ENCODE assay signal across 11 mouse cellular contexts in genomic region chr15:68342542-68342941, GRCm38 (mm10).
DNase-seq lines count a peak whose midpoint lies in the region; ATAC-seq lines count a peak whose summit lies in the region.
"Had no signal": no experiment of that assay in that cellular context is flagged by ENCODE, and none has a peak within 500 bp of the region (broad histone marks: within the 10 kb centered on the region; RNA-seq: fewer than 3 reads in every experiment).

No protein-coding gene starts in this region.

- H3K27me3 ChIP-seq in kidney, embryonic 16.5 days (ENCODE audit: insufficient read depth, low read length): no peaks in the 10 kb centered on the region
- H3K27me3 ChIP-seq: embryonic facial prominence, embryonic 15.5 days; limb, embryonic 13.5 days; neural tube, embryonic 12.5 days had no signal

- H3K36me3 ChIP-seq in kidney, embryonic 16.5 days (ENCODE audit: insufficient read depth, low read length): peaks cover 15% of the 10 kb centered on the region; the same call in 1 of the 2 replicates
- H3K36me3 ChIP-seq: embryonic facial prominence, embryonic 15.5 days; neural tube, embryonic 12.5 days had no signal

- no peaks in the 10 kb centered on the region for H3K4me1 ChIP-seq in kidney, embryonic 16.5 days (ENCODE audit: insufficient read depth, low read length)
- H3K4me1 ChIP-seq: embryonic facial prominence, embryonic 15.5 days; limb, embryonic 13.5 days; neural tube, embryonic 12.5 days had no signal

- H3K4me2 ChIP-seq in kidney, embryonic 16.5 days (replicated peaks; ENCODE audit: low read depth, low read length): no peak overlapping the region
- H3K4me2 ChIP-seq: embryonic facial prominence, embryonic 15.5 days; limb, embryonic 13.5 days; neural tube, embryonic 12.5 days had no signal

- intact Hi-C loops in heart, postnatal 10 days (cut with DNase I): no loop called here
- intact Hi-C loops in left cerebral cortex, postnatal 10 days (cut with DNase I): no loop called here

- H3K27ac ChIP-seq in kidney, embryonic 16.5 days (ENCODE audit: low read length): no peak overlapping the region
- H3K27ac ChIP-seq: embryonic facial prominence, embryonic 15.5 days; limb, embryonic 13.5 days; neural tube, embryonic 12.5 days had no signal

- 92% methylated on average over 1 of the region's 1 CpGs for WGBS in kidney, embryonic 16.5 days

- DNase-seq in kidney, postnatal 10 days: peak; percentile 13
- DNase-seq in adrenal gland, postnatal 10 days: peak; percentile 77
- peak; percentile 89 to 91 for DNase-seq in heart, postnatal 10 days
- DNase-seq in left cerebral cortex, postnatal 10 days (ENCODE audit: extremely low spot score in 1 of 2, low spot score in 2 of 2): no peak
- DNase-seq in testis, postnatal 14 days (ENCODE audit: low spot score): no peak
- DNase-seq: right cerebral cortex, postnatal 25 days had no signal

- no peak for ATAC-seq in kidney, embryonic 16.5 days (ENCODE audit: low FRiP score, low TSS enrichment)
- ATAC-seq in megakaryocyte-erythroid progenitor cell, adult 5-6 weeks (replicated peaks; ENCODE audit: low FRiP score, low TSS enrichment, poor library complexity, severe bottlenecking): 0 out of 2 replicates have a peak, but pooled peaks have one; percentile 52

- no peaks in the 10 kb centered on the region for H3K9me3 ChIP-seq in kidney, embryonic 16.5 days (ENCODE audit: low read length)
- H3K9me3 ChIP-seq: embryonic facial prominence, embryonic 15.5 days; limb, embryonic 13.5 days; neural tube, embryonic 12.5 days had no signal

- no peak overlapping the region for H3K9ac ChIP-seq in kidney, embryonic 16.5 days (replicated peaks; ENCODE audit: low read length)
- H3K9ac ChIP-seq: embryonic facial prominence, embryonic 15.5 days; limb, embryonic 13.5 days; neural tube, embryonic 12.5 days had no signal

- H3K4me3 ChIP-seq in kidney, embryonic 16.5 days (ENCODE audit: low read length): no peak overlapping the region
- H3K4me3 ChIP-seq: embryonic facial prominence, embryonic 15.5 days; limb, embryonic 13.5 days; neural tube, embryonic 12.5 days had no signal

Comparison
In these comparisons a context has a peak if more than half of its experiments do, and no peak if none do; other contexts are left out.
1. DNase-seq: peak in kidney, postnatal 10 days (single experiment), adrenal gland, postnatal 10 days (single experiment) and heart, postnatal 10 days (2 of 2); none in left cerebral cortex, postnatal 10 days (0 of 2) and testis, postnatal 14 days (single experiment).